Mouse (Mus musculus): ENCODE measurements around the gene Gm20425.

Gene Gm20425

GRCm38 (mm10) chr9:103153286-103153685, 76.8 kb downstream of the Gm20425 start:
- no peak for DNase-seq (ENCODE audit: low spot score)

GRCm38 (mm10) chr9:103149074-103149799, 80.9 kb downstream of the Gm20425 start:
- DNase-seq (ENCODE audit: low spot score) = no peak

- no peak for DNase-seq (ENCODE audit: low spot score)
These were observed 83.0 kb downstream of the Gm20425 start for GRCm38 (mm10) chr9:103147103-103147502.

- peak; percentile 43 for DNase-seq (ENCODE audit: low spot score)
These were observed 83.4 kb downstream of the Gm20425 start for GRCm38 (mm10) chr9:103146703-103147102.

GRCm38 (mm10) chr9:103146257-103146656, 83.8 kb downstream of the Gm20425 start:
- DNase-seq (ENCODE audit: low spot score) = no peak

GRCm38 (mm10) chr9:103145351-103145750, 84.8 kb downstream of the Gm20425 start:
- DNase-seq (ENCODE audit: low spot score) = no peak

- no peak for DNase-seq (ENCODE audit: low spot score)
These were observed 86.2 kb downstream of the Gm20425 start for GRCm38 (mm10) chr9:103143881-103144280.

GRCm38 (mm10) chr9:103141266-103141665, 88.8 kb downstream of the Gm20425 start:
- no peak for DNase-seq (ENCODE audit: low spot score)

- no peak for DNase-seq (ENCODE audit: low spot score)
These were observed 89.7 kb downstream of the Gm20425 start for GRCm38 (mm10) chr9:103140384-103140783.

Measured in layer of hippocampus, adult 11-12 months (tissue).